Mouse (Mus musculus): ENCODE results near the gene Hdac5. TPM values are rescaled to one million over a fixed set of nuclear protein-coding genes. Genes with fewer than 3 reads are reported as not detected.

The Hdac5 gene
- total and polyA plus RNA-seq, 2 experiments: 15.9 to 38.2 TPM

DNA sequence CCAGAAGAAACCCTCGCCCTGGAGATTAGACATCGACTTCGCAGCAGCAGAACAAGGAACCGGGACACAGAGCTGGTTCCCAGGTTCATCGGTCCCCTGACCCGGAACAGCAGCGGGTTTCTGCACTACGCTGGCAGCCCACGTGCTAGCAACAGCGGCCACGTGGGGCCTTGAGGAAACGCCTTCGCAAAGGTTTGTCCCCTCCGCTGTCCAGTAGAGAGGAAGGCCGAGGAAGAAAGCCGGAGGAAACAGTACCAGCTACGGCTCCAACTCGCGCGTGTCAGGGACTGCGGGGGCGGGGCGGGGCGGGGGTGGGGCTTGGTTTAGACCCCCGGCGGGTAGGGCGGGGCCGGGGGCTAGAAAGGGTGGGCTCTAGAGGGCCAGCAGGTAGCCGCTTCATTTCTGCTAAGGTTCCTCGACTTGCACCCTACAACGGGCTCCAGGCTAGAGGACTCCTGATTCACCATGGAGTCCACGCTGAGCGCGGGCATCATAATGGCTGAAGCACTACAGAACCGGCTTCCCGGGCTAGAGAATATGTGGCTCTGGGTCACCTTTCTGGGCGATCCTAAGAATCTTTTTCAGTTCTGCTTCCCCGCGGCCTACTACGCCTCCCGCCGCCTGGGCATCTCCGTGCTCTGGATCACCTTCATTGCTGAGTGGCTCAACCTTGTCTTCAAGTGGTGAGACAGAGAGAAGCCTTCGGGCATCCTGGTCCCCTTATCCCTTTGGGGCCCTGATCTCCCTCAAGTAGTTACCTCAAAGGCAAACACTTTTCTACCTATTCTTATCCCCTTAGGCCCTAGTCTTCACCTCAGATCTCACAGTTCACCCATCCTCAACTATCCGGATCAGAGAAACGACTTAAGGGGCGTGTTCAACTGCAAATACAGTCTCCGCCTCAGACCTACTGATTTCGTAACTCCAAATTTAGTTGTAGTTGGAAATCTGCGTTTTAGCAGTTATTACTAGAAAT, 40.2 kb downstream of the Hdac5 start, which contains the start of gene G6pc3:
Gene G6pc3 (plus strand): TSS at position 160 of the 976 bp plus-strand sequence.
- Histone ChIP-seq H3K27ac (replicated peaks; ENCODE audit: insufficient read depth, low read depth, low read length) (peak within 1 kb of the TSS; percentile 53), H3K79me2 (ENCODE audit: control insufficient read depth, insufficient read depth, low read length) (peaks cover 3% of the 10 kb centered on the region), H3K4me3 (ENCODE audit: insufficient read depth, low read depth, low read length) (peak within 1 kb of the TSS; percentile 76), H3K36me3 (ENCODE audit: control insufficient read depth, insufficient read depth, low read length) (0 out of 2 replicates have a peak, but pooled peaks cover under 1% of the 10 kb centered on the region), H3K27me3 (ENCODE audit: control insufficient read depth, insufficient read depth, low read length) (no peaks in the 10 kb centered on the region), H3K9ac (ENCODE audit: low read depth, low read length) (peak within 1 kb of the TSS; percentile 64), H3K4me1 (ENCODE audit: control insufficient read depth, insufficient read depth, low read length) (peaks cover 9% of the 10 kb centered on the region)
- WGBS: under 1% methylated on average over 50 of the region's 50 CpGs
- DNase-seq (ENCODE audit: extremely low read depth, low read depth, low spot score): peak; percentile 91
- TF ChIP-seq CTCF (IDR thresholded peaks at IDR 0.05; ENCODE audit: low read depth, low read length) (no peak), POLR2A (IDR thresholded peaks at IDR 0.05; ENCODE audit: extremely low read depth, insufficient read depth, low read length) (no peak)

DNA sequence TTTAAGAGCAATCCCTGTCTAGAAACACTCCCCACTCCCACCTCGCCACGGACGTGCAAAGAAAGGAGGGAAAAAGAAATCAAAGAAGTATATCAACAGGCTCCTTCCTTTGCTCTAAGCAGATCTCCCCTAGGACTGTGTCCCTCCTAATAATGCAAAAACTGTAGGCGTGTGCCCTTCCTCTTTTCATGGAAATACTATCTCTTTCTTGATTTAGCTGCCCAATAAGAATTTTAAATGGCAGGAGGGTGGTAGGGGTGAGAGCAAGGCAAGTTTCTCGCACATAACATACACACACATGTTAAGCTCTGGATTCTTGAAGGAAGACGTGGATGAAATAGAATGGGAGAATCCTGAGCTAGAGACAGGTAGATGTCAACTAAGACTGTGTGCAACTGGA, 41.0 kb downstream of the Hdac5 start:
- no peak for TF ChIP-seq CTCF (IDR thresholded peaks at IDR 0.05; ENCODE audit: low read depth, low read length)
- no peak for TF ChIP-seq POLR2A (IDR thresholded peaks at IDR 0.05; ENCODE audit: extremely low read depth, insufficient read depth, low read length)
- Histone ChIP-seq H3K36me3 (ENCODE audit: control insufficient read depth, insufficient read depth, low read length) (no peaks in the 10 kb centered on the region), H3K79me2 (ENCODE audit: control insufficient read depth, insufficient read depth, low read length) (peaks cover 10% of the 10 kb centered on the region), H3K27me3 (ENCODE audit: control insufficient read depth, insufficient read depth, low read length) (no peaks in the 10 kb centered on the region), H3K27ac (replicated peaks; ENCODE audit: insufficient read depth, low read depth, low read length) (peak overlapping the region; percentile 40; the same call in 1 of the 2 replicates), H3K4me1 (ENCODE audit: control insufficient read depth, insufficient read depth, low read length) (peaks cover 13% of the 10 kb centered on the region), H3K4me3 (ENCODE audit: insufficient read depth, low read depth, low read length) (no peak overlapping the region), H3K9ac (ENCODE audit: low read depth, low read length) (0 out of 2 replicates have a peak overlapping the region, but pooled peaks have one; percentile 8)
- DNase-seq (ENCODE audit: extremely low read depth, low read depth, low spot score): no peak
- WGBS: 67% methylated on average over 6 of the region's 6 CpGs

DNA sequence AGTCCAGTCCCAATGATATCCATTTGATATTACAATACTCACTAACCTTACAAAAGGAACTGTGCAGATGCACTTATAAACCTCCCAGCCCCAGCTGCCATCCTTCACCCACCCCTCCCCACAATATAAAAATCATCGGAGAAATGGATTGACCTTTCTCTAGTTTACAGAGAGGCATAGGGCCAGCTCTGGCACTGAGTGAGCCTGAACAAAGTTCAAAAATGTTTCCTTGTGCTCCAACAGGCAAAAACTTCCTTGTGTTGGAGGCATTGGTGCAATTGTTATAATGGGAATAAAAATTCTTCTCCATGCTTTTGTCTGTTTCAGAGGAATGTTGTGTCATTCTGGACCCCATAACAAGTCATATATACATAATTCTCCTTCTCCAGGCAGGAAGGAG, 43.7 kb downstream of the Hdac5 start:
- peak; percentile 80 for DNase-seq (ENCODE audit: extremely low read depth, low read depth, low spot score)
- TF ChIP-seq CTCF (IDR thresholded peaks at IDR 0.05; ENCODE audit: low read depth, low read length) (no peak), POLR2A (IDR thresholded peaks at IDR 0.05; ENCODE audit: extremely low read depth, insufficient read depth, low read length) (no peak)
- peaks cover 19% of the 10 kb centered on the region for H3K79me2 ChIP-seq (ENCODE audit: control insufficient read depth, insufficient read depth, low read length)
- H3K36me3 ChIP-seq (ENCODE audit: control insufficient read depth, insufficient read depth, low read length): peaks cover 5% of the 10 kb centered on the region; the same call in 1 of the 2 replicates
- no peaks in the 10 kb centered on the region for H3K27me3 ChIP-seq (ENCODE audit: control insufficient read depth, insufficient read depth, low read length)
- peak overlapping the region; percentile 32 for H3K27ac ChIP-seq (replicated peaks; ENCODE audit: insufficient read depth, low read depth, low read length)
- 21% methylated on average over 1 of the region's 1 CpGs for WGBS
- no peak overlapping the region for H3K9ac ChIP-seq (ENCODE audit: low read depth, low read length)
- H3K4me3 ChIP-seq (ENCODE audit: insufficient read depth, low read depth, low read length): no peak overlapping the region
- H3K4me1 ChIP-seq (ENCODE audit: control insufficient read depth, insufficient read depth, low read length): peaks cover 24% of the 10 kb centered on the region

DNA sequence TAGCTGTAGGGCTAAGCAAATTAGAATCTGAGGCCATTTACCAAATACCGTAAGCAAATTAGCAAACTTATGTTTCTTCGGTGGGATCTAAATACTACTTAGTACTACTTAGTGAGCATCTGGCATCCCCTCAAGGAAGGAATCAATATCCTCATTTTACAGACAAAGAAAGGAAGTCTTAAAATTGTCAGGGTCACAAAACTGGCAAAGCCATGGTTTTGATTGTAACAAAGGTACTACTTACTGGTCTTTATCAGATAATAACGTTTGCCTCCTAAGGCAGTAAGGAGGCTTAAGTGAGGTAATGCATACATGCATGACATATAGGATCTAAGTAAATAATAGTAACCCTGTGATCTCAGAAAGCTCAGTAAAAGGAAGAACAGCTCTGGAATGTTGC, 44.3 kb downstream of the Hdac5 start:
- WGBS: 37% methylated on average over 3 of the region's 3 CpGs
- Histone ChIP-seq H3K27me3 (ENCODE audit: control insufficient read depth, insufficient read depth, low read length) (no peaks in the 10 kb centered on the region), H3K4me3 (ENCODE audit: insufficient read depth, low read depth, low read length) (no peak overlapping the region; the same call in 1 of the 2 replicates), H3K4me1 (ENCODE audit: control insufficient read depth, insufficient read depth, low read length) (peaks cover 22% of the 10 kb centered on the region), H3K79me2 (ENCODE audit: control insufficient read depth, insufficient read depth, low read length) (peaks cover 20% of the 10 kb centered on the region), H3K9ac (ENCODE audit: low read depth, low read length) (no peak overlapping the region), H3K27ac (replicated peaks; ENCODE audit: insufficient read depth, low read depth, low read length) (no peak overlapping the region), H3K36me3 (ENCODE audit: control insufficient read depth, insufficient read depth, low read length) (peaks cover 8% of the 10 kb centered on the region)
- peak; percentile 18 for DNase-seq (ENCODE audit: extremely low read depth, low read depth, low spot score)
- TF ChIP-seq CTCF (IDR thresholded peaks at IDR 0.05; ENCODE audit: low read depth, low read length): no peak
- no peak for TF ChIP-seq POLR2A (IDR thresholded peaks at IDR 0.05; ENCODE audit: extremely low read depth, insufficient read depth, low read length)

DNA sequence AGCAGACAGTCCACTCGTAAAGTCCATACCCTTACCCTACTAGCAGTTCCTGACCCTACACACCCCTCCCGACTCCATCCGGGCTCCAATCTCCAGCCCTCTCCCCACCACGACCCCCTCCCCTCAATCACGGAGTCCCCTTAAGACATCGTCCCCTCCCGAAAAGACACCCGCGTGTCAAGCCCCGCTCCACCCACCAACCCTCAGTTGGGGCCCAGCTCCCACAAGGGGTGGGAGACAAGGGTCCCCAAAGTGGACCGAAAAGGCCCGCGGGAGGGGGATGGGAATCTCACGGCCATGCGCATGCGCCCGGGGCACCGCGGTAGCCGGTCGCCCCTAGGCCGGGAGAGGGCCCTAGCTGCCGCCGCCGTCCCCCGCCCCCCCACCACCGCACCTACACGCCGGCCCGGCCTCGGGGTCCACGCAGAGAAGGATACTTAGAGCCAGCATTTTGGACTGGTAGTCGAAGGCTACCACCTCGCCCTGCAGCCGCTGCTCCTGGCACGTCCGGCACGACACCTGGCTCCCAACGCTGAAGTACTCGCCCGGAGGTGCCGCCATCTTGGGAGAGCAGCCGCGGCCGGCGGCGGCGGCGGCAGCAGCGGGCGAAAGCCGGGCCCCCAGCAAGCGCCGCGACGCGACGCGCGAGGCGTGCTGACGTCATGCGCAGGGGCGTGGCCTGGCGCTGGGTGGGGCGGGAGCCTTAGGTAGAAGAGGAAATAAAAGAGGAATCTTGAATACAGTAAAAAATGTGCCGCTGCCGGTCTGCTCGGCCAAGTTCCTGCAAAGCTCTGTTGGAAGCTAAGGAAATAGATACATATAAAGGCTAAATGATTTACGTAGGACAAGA, 45.1 kb downstream of the Hdac5 start, which contains the start of gene Lsm12:
Gene Lsm12 (minus strand): TSS at position 651 of the 850 bp plus-strand sequence.
- H3K79me2 ChIP-seq (ENCODE audit: control insufficient read depth, insufficient read depth, low read length): peaks cover 22% of the 10 kb centered on the region
- peak within 1 kb of the TSS; percentile 92 for H3K4me3 ChIP-seq (ENCODE audit: insufficient read depth, low read depth, low read length)
- H3K36me3 ChIP-seq (ENCODE audit: control insufficient read depth, insufficient read depth, low read length): peaks cover 9% of the 10 kb centered on the region
- DNase-seq (ENCODE audit: extremely low read depth, low read depth, low spot score): peak; percentile 66
- peak within 1 kb of the TSS; percentile 88 for H3K27ac ChIP-seq (replicated peaks; ENCODE audit: insufficient read depth, low read depth, low read length)
- peaks cover 19% of the 10 kb centered on the region for H3K4me1 ChIP-seq (ENCODE audit: control insufficient read depth, insufficient read depth, low read length)
- H3K27me3 ChIP-seq (ENCODE audit: control insufficient read depth, insufficient read depth, low read length): no peaks in the 10 kb centered on the region
- TF ChIP-seq CTCF (IDR thresholded peaks at IDR 0.05; ENCODE audit: low read depth, low read length) (no peak), POLR2A (IDR thresholded peaks at IDR 0.05; ENCODE audit: extremely low read depth, insufficient read depth, low read length) (peak; percentile 79)
- peak within 1 kb of the TSS; percentile 95 for H3K9ac ChIP-seq (ENCODE audit: low read depth, low read length)
- WGBS: under 1% methylated on average over 70 of the region's 70 CpGs

Measured in liver, adult 2 months (tissue).